Mouse (Mus musculus) midbrain, postnatal 0 days (tissue): ENCODE measurements at regions not wholly inside any gene's neighbourhood (a gene's known extent, or its start where the extent isn't known, plus 50 kb on each side); places are given as distances from the start of the nearest gene placed in this dataset.

Experiments
- ATAC-seq: fragments of 200-750 bp; cut with Nextera tagmentation; 2 replicates; pipeline ENCODE4 v1.8.0; 2017; ENCODE audit warnings: moderate number of reproducible peaks, mild to moderate bottlenecking, moderate TSS enrichment, moderate library complexity; ENCODE audit not compliant: low FRiP score
- DNase-seq: peaks from one replicate; pipeline ENCODE4 v3.0.0-alpha.2; 2015; ENCODE audit warnings: low spot score
- H3K27ac ChIP-seq: fragments of 300-500 bp; sonication (generic); 2 replicates; pipeline ENCODE4 v1.5.1; 2014; ENCODE audit warnings: low read depth, mild to moderate bottlenecking, low read length, mixed read lengths
- H3K27me3 ChIP-seq: fragments of 300-500 bp; sonication (generic); 2 replicates; pipeline ENCODE4 v1.6.1; 2014; ENCODE audit warnings: low read length, control low read depth, mixed read lengths; ENCODE audit not compliant: insufficient read depth
- H3K36me3 ChIP-seq: fragments of 300-500 bp; sonication (generic); 2 replicates; pipeline ENCODE4 v1.6.1; 2014; ENCODE audit warnings: low read length, control low read depth, mixed read lengths; ENCODE audit not compliant: insufficient read depth
- H3K4me1 ChIP-seq: fragments of 300-500 bp; sonication (generic); 2 replicates; pipeline ENCODE4 v1.6.1; 2014; ENCODE audit warnings: mild to moderate bottlenecking, control low read depth, antibody characterized with exemption, low read length, mixed read lengths; ENCODE audit not compliant: insufficient read depth
- H3K4me2 ChIP-seq: fragments of 300-500 bp; sonication (generic); 2 replicates; pipeline ENCODE4 v1.6.1; 2014; ENCODE audit warnings: low read depth, mild to moderate bottlenecking, low read length, mixed read lengths; ENCODE audit not compliant: poor library complexity, severe bottlenecking
- H3K4me3 ChIP-seq: fragments of 300-500 bp; sonication (generic); 2 replicates; pipeline ENCODE4 v1.5.1; 2014; ENCODE audit warnings: low read depth, mild to moderate bottlenecking, low read length, moderate library complexity
- H3K9ac ChIP-seq: fragments of 300-500 bp; sonication (generic); replicated peaks from 2 replicates; pipeline ENCODE4 v1.6.1; 2014; ENCODE audit warnings: mild to moderate bottlenecking, low read length, moderate library complexity, mixed read lengths; ENCODE audit not compliant: poor library complexity, severe bottlenecking
- H3K9me3 ChIP-seq: fragments of 300-500 bp; sonication (generic); 2 replicates; pipeline ENCODE4 v1.6.1; 2016; ENCODE audit warnings: low read length, control low read depth
- CTCF ChIP-seq: IDR thresholded peaks from 2 replicates; pipeline ENCODE4 v1.5.1; 2016; ENCODE audit warnings: antibody characterized with exemption, mild to moderate bottlenecking
- WGBS: fragments of 180-500 bp; shearing (Covaris S2); extraction: QIAGEN DNeasy Blood & Tissue Kit; methylation state at CpG from one replicate; pipeline ENCODE4 v1.1.7; 2014; 5-methylcytosine and 5-hydroxymethylcytosine counted together

DNA sequence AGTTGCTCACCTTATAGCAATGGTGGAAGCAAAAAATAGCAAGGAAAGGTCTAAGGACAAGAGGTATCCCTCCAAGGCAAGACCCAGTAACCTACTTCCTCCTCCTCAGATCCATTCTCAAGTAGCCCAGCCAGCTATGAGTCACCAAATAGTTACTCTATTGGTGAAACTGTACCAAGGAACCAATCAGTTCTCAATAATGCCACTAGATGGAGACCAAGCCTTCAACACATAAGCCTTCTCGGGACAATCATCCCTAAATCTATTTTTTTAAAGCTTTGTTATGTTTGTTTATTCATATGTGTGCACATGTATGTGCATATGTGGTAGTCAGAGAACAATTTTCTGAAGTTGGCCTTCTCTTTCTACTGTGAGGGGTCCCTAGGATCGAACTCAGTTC is 434.3 kb upstream of the Xylt1 start:
- Histone ChIP-seq H3K4me2 (no peak overlapping the region), H3K36me3 (no peaks in the 10 kb centered on the region), H3K9me3 (no peaks in the 10 kb centered on the region), H3K9ac (no peak overlapping the region), H3K4me3 (no peak overlapping the region), H3K27me3 (no peaks in the 10 kb centered on the region), H3K4me1 (no peaks in the 10 kb centered on the region), H3K27ac (no peak overlapping the region)
- TF ChIP-seq CTCF: peak; percentile 62
- no peak for ATAC-seq
- WGBS: 95% methylated on average over 2 of the region's 2 CpGs
- DNase-seq: peak; percentile 17

- Histone ChIP-seq H3K4me3 (no peak overlapping the region), H3K9me3 (no peaks in the 10 kb centered on the region), H3K9ac (no peak overlapping the region), H3K36me3 (no peaks in the 10 kb centered on the region), H3K4me1 (no peaks in the 10 kb centered on the region), H3K27me3 (no peaks in the 10 kb centered on the region), H3K4me2 (no peak overlapping the region), H3K27ac (no peak overlapping the region)
- no peak for DNase-seq
- ATAC-seq: no peak
- WGBS: 82% methylated on average over 14 of the region's 14 CpGs
- TF ChIP-seq CTCF: no peak
These were observed 421.4 kb upstream of the Xylt1 start for GRCm38 (mm10) chr7:116959196-116959895.

- 78% methylated on average over 6 of the region's 6 CpGs for WGBS
- H3K4me1 ChIP-seq: no peaks in the 10 kb centered on the region
- no peak for TF ChIP-seq CTCF
These were observed 416.9 kb upstream of the Xylt1 start for GRCm38 (mm10) chr7:116963839-116964238.

DNA sequence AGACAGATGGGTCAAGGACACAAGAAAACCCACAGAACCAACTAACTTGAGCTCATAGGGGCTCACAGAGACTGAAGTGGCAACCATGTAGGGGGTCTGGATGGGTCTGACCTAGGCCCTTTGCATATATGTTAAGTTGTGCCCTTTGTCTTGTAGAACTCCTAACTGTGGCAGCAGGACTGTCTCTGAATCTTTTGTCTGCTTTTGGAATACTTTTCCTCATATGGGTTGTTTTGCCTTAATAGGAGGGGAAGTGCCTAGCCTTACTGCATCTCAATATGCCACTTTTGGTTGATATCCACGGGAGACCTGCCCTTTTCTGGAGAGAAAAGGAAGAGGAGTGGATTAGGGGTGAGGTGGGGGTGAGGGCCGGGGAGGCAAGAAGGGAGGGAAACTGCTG is 389.4 kb upstream of the Xylt1 start:
- H3K4me1 ChIP-seq: no peaks in the 10 kb centered on the region
- WGBS: 64% methylated on average over 2 of the region's 2 CpGs
- ATAC-seq: no peak

More at GRCm38 (mm10) chr7:116963839-116964238, 416.9 kb upstream of the Xylt1 start:
- H3K27ac ChIP-seq: no peak overlapping the region
- no peaks in the 10 kb centered on the region for H3K27me3 ChIP-seq
- no peaks in the 10 kb centered on the region for H3K36me3 ChIP-seq
- H3K9me3 ChIP-seq: no peaks in the 10 kb centered on the region
- H3K4me2 ChIP-seq: no peak overlapping the region
- no peak overlapping the region for H3K4me3 ChIP-seq
- ATAC-seq: no peak
- no peak overlapping the region for H3K9ac ChIP-seq
- DNase-seq: peak; percentile 10

DNA sequence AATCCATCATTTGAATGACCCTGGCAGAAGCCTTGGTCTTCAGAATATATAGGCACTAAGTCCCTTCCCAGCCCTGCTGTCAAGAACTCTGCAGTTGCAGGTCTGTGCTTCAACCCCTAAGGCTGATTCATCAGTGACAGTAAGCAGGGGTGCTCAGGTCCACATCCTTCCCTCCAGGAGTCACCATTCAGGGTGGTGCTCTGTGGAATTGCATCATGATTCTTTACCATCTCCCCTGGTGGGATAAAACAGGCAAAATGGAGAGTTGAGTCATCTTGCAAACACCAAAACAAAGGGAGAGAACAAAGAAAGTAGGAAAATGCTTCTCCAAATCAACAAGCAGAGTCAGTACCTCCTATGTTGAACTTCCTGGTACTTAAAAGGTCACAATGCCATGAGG is 388.6 kb upstream of the Xylt1 start:
- H3K9me3 ChIP-seq: no peaks in the 10 kb centered on the region
- no peaks in the 10 kb centered on the region for H3K36me3 ChIP-seq
- no peaks in the 10 kb centered on the region for H3K4me1 ChIP-seq
- H3K4me3 ChIP-seq: no peak overlapping the region
- no peak for TF ChIP-seq CTCF
- DNase-seq: no peak
- H3K27me3 ChIP-seq: no peaks in the 10 kb centered on the region
- H3K4me2 ChIP-seq: no peak overlapping the region
- no peak overlapping the region for H3K9ac ChIP-seq
- no peak for ATAC-seq
- H3K27ac ChIP-seq: no peak overlapping the region

More for the DNA sequence above, 389.4 kb upstream of the Xylt1 start:
- no peak overlapping the region for H3K27ac ChIP-seq
- no peaks in the 10 kb centered on the region for H3K9me3 ChIP-seq
- H3K9ac ChIP-seq: no peak overlapping the region
- no peaks in the 10 kb centered on the region for H3K27me3 ChIP-seq
- no peak for TF ChIP-seq CTCF
- no peak for DNase-seq
- no peaks in the 10 kb centered on the region for H3K36me3 ChIP-seq
- H3K4me2 ChIP-seq: no peak overlapping the region
- H3K4me3 ChIP-seq: no peak overlapping the region

- DNase-seq (peak; percentile 32), ATAC-seq (no peak)
- Histone ChIP-seq H3K4me2 (no peak overlapping the region), H3K27ac (no peak overlapping the region), H3K4me3 (no peak overlapping the region), H3K9me3 (no peaks in the 10 kb centered on the region), H3K27me3 (no peaks in the 10 kb centered on the region), H3K36me3 (no peaks in the 10 kb centered on the region), H3K4me1 (no peaks in the 10 kb centered on the region), H3K9ac (no peak overlapping the region)
- TF ChIP-seq CTCF: peak; percentile 61
- 89% methylated on average over 3 of the region's 3 CpGs for WGBS
These were observed 385.0 kb upstream of the Xylt1 start for GRCm38 (mm10) chr7:116995770-116996169.
